Mouse (Mus musculus): Measurements from ENCODE around the gene Gm21985. TPM values are rescaled to one million over a fixed set of nuclear protein-coding genes. Genes with fewer than 3 reads are reported as not detected.

Gm21985 gene
- not detected in 2 replicates for polyA plus RNA-seq (2015; fragmentation: Nextera tagmentation; extraction: Ambion mirVana)

GRCm38 (mm10) chr2:112266242-112266592 lies at the start of gene Gm21985:
Gm21985 (plus strand) TSS chr2:112266314.
- H3K4me3 ChIP-seq (ENCODE audit: low read depth, low read length) = peak within 1 kb of the TSS; percentile 89
- H3K4me1 ChIP-seq (ENCODE audit: control insufficient read depth, low read depth, low read length) = peaks cover 30% of the 10 kb centered on the region
- no peaks in the 10 kb centered on the region for H3K27me3 ChIP-seq (ENCODE audit: control insufficient read depth, insufficient read depth, low read depth, low read length)
- H3K36me3 ChIP-seq (ENCODE audit: control insufficient read depth, insufficient read depth) = no peaks in the 10 kb centered on the region
- H3K9me3 ChIP-seq (replicated peaks; ENCODE audit: control insufficient read depth, low read length) = no peaks in the 10 kb centered on the region
- under 1% methylated on average over 11 of the region's 11 CpGs for WGBS (ENCODE audit: insufficient replicate concordance)
- peak within 1 kb of the TSS; percentile 93 for H3K27ac ChIP-seq (ENCODE audit: low read length)
- H3K9ac ChIP-seq (ENCODE audit: low read depth, low read length) = peak within 1 kb of the TSS; percentile 96
- H3K4me2 ChIP-seq (ENCODE audit: low read depth, low read length) = peak within 1 kb of the TSS; percentile 78
- ATAC-seq (ENCODE audit: low read depth) = peak; percentile 53

GRCm38 (mm10) chr2:112217614-112218013 lies 48.5 kb upstream of the Gm21985 start:
- Histone ChIP-seq H3K27ac (ENCODE audit: low read length) (no peak overlapping the region), H3K9ac (ENCODE audit: low read depth, low read length) (no peak overlapping the region), H3K4me1 (ENCODE audit: control insufficient read depth, low read depth, low read length) (no peaks in the 10 kb centered on the region), H3K4me2 (ENCODE audit: low read depth, low read length) (no peak overlapping the region), H3K9me3 (replicated peaks; ENCODE audit: control insufficient read depth, low read length) (no peaks in the 10 kb centered on the region), H3K36me3 (ENCODE audit: control insufficient read depth, insufficient read depth) (no peaks in the 10 kb centered on the region), H3K27me3 (ENCODE audit: control insufficient read depth, insufficient read depth, low read depth, low read length) (no peaks in the 10 kb centered on the region), H3K4me3 (ENCODE audit: low read depth, low read length) (no peak overlapping the region)
- WGBS (ENCODE audit: insufficient replicate concordance) = 36% methylated on average over 6 of the region's 6 CpGs
- no peak for ATAC-seq (ENCODE audit: low read depth)

- Histone ChIP-seq H3K9me3 (replicated peaks; ENCODE audit: control insufficient read depth, low read length) (no peaks in the 10 kb centered on the region), H3K9ac (ENCODE audit: low read depth, low read length) (no peak overlapping the region), H3K4me2 (ENCODE audit: low read depth, low read length) (no peak overlapping the region), H3K27ac (ENCODE audit: low read length) (no peak overlapping the region), H3K27me3 (ENCODE audit: control insufficient read depth, insufficient read depth, low read depth, low read length) (no peaks in the 10 kb centered on the region), H3K36me3 (ENCODE audit: control insufficient read depth, insufficient read depth) (no peaks in the 10 kb centered on the region), H3K4me1 (ENCODE audit: control insufficient read depth, low read depth, low read length) (no peaks in the 10 kb centered on the region), H3K4me3 (ENCODE audit: low read depth, low read length) (no peak overlapping the region)
- ATAC-seq (ENCODE audit: low read depth) = no peak
- 39% methylated on average over 5 of the region's 5 CpGs for WGBS (ENCODE audit: insufficient replicate concordance)
Observed at GRCm38 (mm10) chr2:112220880-112221279, 45.2 kb upstream of the Gm21985 start.

- H3K9me3 ChIP-seq (replicated peaks; ENCODE audit: control insufficient read depth, low read length) = no peaks in the 10 kb centered on the region
- H3K27me3 ChIP-seq (ENCODE audit: control insufficient read depth, insufficient read depth, low read depth, low read length) = no peaks in the 10 kb centered on the region
- no peak for ATAC-seq (ENCODE audit: low read depth)
- H3K36me3 ChIP-seq (ENCODE audit: control insufficient read depth, insufficient read depth) = no peaks in the 10 kb centered on the region
- H3K4me2 ChIP-seq (ENCODE audit: low read depth, low read length) = no peak overlapping the region
- no peak overlapping the region for H3K27ac ChIP-seq (ENCODE audit: low read length)
- no peaks in the 10 kb centered on the region for H3K4me1 ChIP-seq (ENCODE audit: control insufficient read depth, low read depth, low read length)
- H3K4me3 ChIP-seq (ENCODE audit: low read depth, low read length) = no peak overlapping the region
- 24% methylated on average over 5 of the region's 5 CpGs for WGBS (ENCODE audit: insufficient replicate concordance)
- no peak overlapping the region for H3K9ac ChIP-seq (ENCODE audit: low read depth, low read length)
Observed at GRCm38 (mm10) chr2:112222607-112223006, 43.5 kb upstream of the Gm21985 start.

GRCm38 (mm10) chr2:112224356-112224755 lies 41.8 kb upstream of the Gm21985 start:
- H3K4me1 ChIP-seq (ENCODE audit: control insufficient read depth, low read depth, low read length) = no peaks in the 10 kb centered on the region
- WGBS (ENCODE audit: insufficient replicate concordance) = 55% methylated on average over 4 of the region's 4 CpGs

GRCm38 (mm10) chr2:112232623-112233022 lies 33.5 kb upstream of the Gm21985 start:
- no peaks in the 10 kb centered on the region for H3K9me3 ChIP-seq (replicated peaks; ENCODE audit: control insufficient read depth, low read length)
- no peak overlapping the region for H3K9ac ChIP-seq (ENCODE audit: low read depth, low read length)
- no peaks in the 10 kb centered on the region for H3K36me3 ChIP-seq (ENCODE audit: control insufficient read depth, insufficient read depth)
- peak; percentile 35; the same call in 1 of the 2 replicates for ATAC-seq (ENCODE audit: low read depth)
- 21% methylated on average over 1 of the region's 1 CpGs for WGBS (ENCODE audit: insufficient replicate concordance)
- no peak overlapping the region for H3K4me2 ChIP-seq (ENCODE audit: low read depth, low read length)
- no peaks in the 10 kb centered on the region for H3K4me1 ChIP-seq (ENCODE audit: control insufficient read depth, low read depth, low read length)
- no peak overlapping the region for H3K27ac ChIP-seq (ENCODE audit: low read length)
- H3K4me3 ChIP-seq (ENCODE audit: low read depth, low read length) = no peak overlapping the region
- H3K27me3 ChIP-seq (ENCODE audit: control insufficient read depth, insufficient read depth, low read depth, low read length) = no peaks in the 10 kb centered on the region

More at GRCm38 (mm10) chr2:112224356-112224755, 41.8 kb upstream of the Gm21985 start:
- no peak for ATAC-seq (ENCODE audit: low read depth)
- Histone ChIP-seq H3K9me3 (replicated peaks; ENCODE audit: control insufficient read depth, low read length) (no peaks in the 10 kb centered on the region), H3K27ac (ENCODE audit: low read length) (no peak overlapping the region), H3K4me3 (ENCODE audit: low read depth, low read length) (no peak overlapping the region), H3K27me3 (ENCODE audit: control insufficient read depth, insufficient read depth, low read depth, low read length) (no peaks in the 10 kb centered on the region), H3K36me3 (ENCODE audit: control insufficient read depth, insufficient read depth) (no peaks in the 10 kb centered on the region), H3K9ac (ENCODE audit: low read depth, low read length) (no peak overlapping the region), H3K4me2 (ENCODE audit: low read depth, low read length) (no peak overlapping the region)

GRCm38 (mm10) chr2:112236620-112237019 lies 29.5 kb upstream of the Gm21985 start:
- no peak overlapping the region for H3K27ac ChIP-seq (ENCODE audit: low read length)
- no peak overlapping the region for H3K4me3 ChIP-seq (ENCODE audit: low read depth, low read length)
- H3K4me2 ChIP-seq (ENCODE audit: low read depth, low read length) = no peak overlapping the region
- WGBS (ENCODE audit: insufficient replicate concordance) = 52% methylated on average over 2 of the region's 2 CpGs
- ATAC-seq (ENCODE audit: low read depth) = no peak
- peaks cover 12% of the 10 kb centered on the region for H3K4me1 ChIP-seq (ENCODE audit: control insufficient read depth, low read depth, low read length)
- no peaks in the 10 kb centered on the region for H3K9me3 ChIP-seq (replicated peaks; ENCODE audit: control insufficient read depth, low read length)
- no peak overlapping the region for H3K9ac ChIP-seq (ENCODE audit: low read depth, low read length)
- H3K27me3 ChIP-seq (ENCODE audit: control insufficient read depth, insufficient read depth, low read depth, low read length) = peaks cover 13% of the 10 kb centered on the region
- H3K36me3 ChIP-seq (ENCODE audit: control insufficient read depth, insufficient read depth) = no peaks in the 10 kb centered on the region

GRCm38 (mm10) chr2:112238006-112238405 lies 28.1 kb upstream of the Gm21985 start:
- no peak overlapping the region for H3K4me2 ChIP-seq (ENCODE audit: low read depth, low read length)
- no peak overlapping the region for H3K4me3 ChIP-seq (ENCODE audit: low read depth, low read length)
- no peak overlapping the region for H3K27ac ChIP-seq (ENCODE audit: low read length)
- peaks cover 13% of the 10 kb centered on the region for H3K27me3 ChIP-seq (ENCODE audit: control insufficient read depth, insufficient read depth, low read depth, low read length)
- no peaks in the 10 kb centered on the region for H3K36me3 ChIP-seq (ENCODE audit: control insufficient read depth, insufficient read depth)
- H3K9me3 ChIP-seq (replicated peaks; ENCODE audit: control insufficient read depth, low read length) = no peaks in the 10 kb centered on the region
- no peak overlapping the region; the same call in 1 of the 2 replicates for H3K9ac ChIP-seq (ENCODE audit: low read depth, low read length)
- H3K4me1 ChIP-seq (ENCODE audit: control insufficient read depth, low read depth, low read length) = peaks cover 12% of the 10 kb centered on the region
- no peak for ATAC-seq (ENCODE audit: low read depth)
- WGBS (ENCODE audit: insufficient replicate concordance) = 16% methylated on average over 4 of the region's 4 CpGs

- Histone ChIP-seq H3K9me3 (replicated peaks; ENCODE audit: control insufficient read depth, low read length) (no peaks in the 10 kb centered on the region), H3K4me1 (ENCODE audit: control insufficient read depth, low read depth, low read length) (peaks cover 12% of the 10 kb centered on the region), H3K27ac (ENCODE audit: low read length) (peak within 1 kb of the TSS; percentile 62; the same call in 1 of the 2 replicates), H3K36me3 (ENCODE audit: control insufficient read depth, insufficient read depth) (no peaks in the 10 kb centered on the region), H3K4me3 (ENCODE audit: low read depth, low read length) (peak within 1 kb of the TSS; percentile 87), H3K27me3 (ENCODE audit: control insufficient read depth, insufficient read depth, low read depth, low read length) (peaks cover 13% of the 10 kb centered on the region), H3K4me2 (ENCODE audit: low read depth, low read length) (peak within 1 kb of the TSS; percentile 98), H3K9ac (ENCODE audit: low read depth, low read length) (peak within 1 kb of the TSS; percentile 82)
- ATAC-seq (ENCODE audit: low read depth) = peak; percentile 92
- WGBS (ENCODE audit: insufficient replicate concordance) = under 1% methylated on average over 83 of the region's 94 CpGs
Observed at GRCm38 (mm10) chr2:112239212-112239934, 26.7 kb upstream of the Gm21985 start, which contains the start of gene Lpcat4. Lpcat4 (plus strand) TSS chr2:112239468.

All from liver, embryonic 16.5 days (tissue).